Mouse (Mus musculus) spleen, adult 2 months (tissue): ENCODE results near the gene Mapk3. TPM values are rescaled to one million over a fixed set of nuclear protein-coding genes. Genes with fewer than 3 reads are reported as not detected.

Source experiments
- DNase-seq, 2 experiments: peaks; one replicate each; pipeline versions ENCODE4 v3.0.0 to v3.0.0-alpha.2; 2012 to 2021; ENCODE audit warnings: low spot score in 2 of 2, low read depth in 1 of 2
- H3K27ac ChIP-seq: fragments of 200-500 bp; 2 replicates; pipeline ENCODE4 v1.5.1; 2012; ENCODE audit warnings: low read length, inconsistent platforms; ENCODE audit not compliant: insufficient read depth
- H3K27me3 ChIP-seq: fragments of 200-500 bp; 2 replicates; pipeline ENCODE4 v1.6.1; 2012; ENCODE audit warnings: mild to moderate bottlenecking, moderate library complexity, low read length, inconsistent platforms; ENCODE audit not compliant: control insufficient read depth, insufficient read depth
- H3K36me3 ChIP-seq: fragments of 200-500 bp; 2 replicates; pipeline ENCODE4 v1.6.1; 2012; ENCODE audit warnings: mild to moderate bottlenecking, low read length, inconsistent platforms; ENCODE audit not compliant: control insufficient read depth, insufficient read depth
- H3K4me1 ChIP-seq: fragments of 200-500 bp; 2 replicates; pipeline ENCODE4 v1.6.1; 2011; ENCODE audit warnings: inconsistent platforms; ENCODE audit not compliant: control insufficient read depth, insufficient read depth, insufficient read length
- H3K4me3 ChIP-seq: fragments of 200-500 bp; 2 replicates; pipeline ENCODE4 v1.5.1; 2011; ENCODE audit warnings: mild to moderate bottlenecking, inconsistent platforms; ENCODE audit not compliant: insufficient read depth, insufficient read length; ENCODE audit errors: extremely low read depth
- CTCF ChIP-seq: fragments of 200-500 bp; IDR thresholded peaks from 2 replicates; pipeline ENCODE4 v1.5.1; 2011; ENCODE audit warnings: mild to moderate bottlenecking, inconsistent platforms; ENCODE audit not compliant: insufficient read depth, insufficient read length, insufficient replicate concordance; ENCODE audit errors: extremely low read depth
- POLR2A ChIP-seq: fragments of 200-500 bp; IDR thresholded peaks from 2 replicates; pipeline ENCODE4 v1.6.1; 2011; ENCODE audit warnings: low read depth, low read length, inconsistent platforms
- WGBS: fragments of 180-500 bp; shearing (Covaris S2); methylation state at CpG from one replicate; pipeline ENCODE4 v1.1.7; 2018; 5-methylcytosine and 5-hydroxymethylcytosine counted together
- polyA plus RNA-seq: library from polyadenylated mRNA; depleted of rRNA; stranded (reverse); fragments of >200 nt; gene quantifications from 2 replicates; pipeline ENCODE4 v1.2.3, GENCODE M21; 2012

The Mapk3 gene
- polyA plus RNA-seq, 1 experiment, result 108 TPM

DNA sequence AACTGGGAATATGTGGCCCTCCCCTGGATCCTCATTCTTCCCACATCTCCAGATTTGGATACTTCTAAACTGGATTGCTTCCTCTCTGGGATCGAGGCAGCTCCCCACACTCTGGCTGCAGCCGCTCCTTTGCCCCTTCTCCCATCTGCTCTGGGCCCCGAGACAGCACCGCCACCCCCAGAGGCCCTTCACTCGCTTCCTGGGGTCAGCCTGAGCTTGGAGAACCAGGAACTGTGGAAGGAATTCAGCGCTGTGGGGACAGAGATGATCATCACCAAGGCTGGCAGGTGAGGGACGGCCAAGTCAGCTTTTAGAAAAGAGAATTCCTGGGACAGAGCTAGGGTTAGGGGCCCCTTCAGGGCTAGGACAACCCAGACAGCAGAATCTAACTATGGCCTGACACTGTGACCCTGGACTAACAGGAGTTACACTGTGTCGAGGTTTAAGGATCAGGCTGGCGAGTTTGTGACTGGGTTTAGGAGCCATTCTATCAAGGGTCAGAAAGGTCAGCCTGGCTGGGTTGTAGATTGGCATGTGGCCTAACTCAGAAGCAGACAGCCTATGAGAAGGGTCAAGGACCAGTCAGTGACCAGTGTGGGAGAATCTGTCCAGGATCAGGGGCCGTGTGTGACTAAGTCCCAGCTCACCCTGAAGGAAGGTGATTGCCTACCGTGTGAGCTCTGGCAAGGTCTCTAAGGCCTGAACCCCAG lies 22.4 kb downstream of the Mapk3 start:
- DNase-seq, result no peak
- WGBS, result 85% methylated on average over 11 of the region's 11 CpGs

DNA sequence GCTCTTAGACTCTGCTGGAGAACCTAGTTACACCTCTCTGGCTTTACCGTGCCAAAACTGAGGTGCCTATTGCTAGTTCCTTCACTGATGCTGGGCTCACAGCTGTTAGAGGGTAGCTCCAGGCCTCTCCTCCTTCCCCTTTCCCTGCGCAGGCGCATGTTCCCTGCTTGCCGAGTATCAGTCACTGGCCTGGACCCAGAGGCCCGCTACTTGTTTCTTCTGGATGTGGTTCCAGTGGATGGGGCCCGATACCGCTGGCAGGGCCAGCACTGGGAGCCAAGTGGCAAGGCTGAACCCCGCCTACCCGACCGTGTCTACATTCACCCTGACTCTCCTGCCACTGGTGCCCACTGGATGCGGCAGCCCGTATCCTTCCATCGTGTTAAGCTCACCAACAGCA lies 23.3 kb downstream of the Mapk3 start:
- Histone ChIP-seq H3K27me3 (no peaks in the 10 kb centered on the region), H3K36me3 (peaks cover 38% of the 10 kb centered on the region), H3K4me3 (no peak overlapping the region), H3K4me1 (peaks cover 11% of the 10 kb centered on the region), H3K27ac (no peak overlapping the region)
- no peak for DNase-seq
- TF ChIP-seq CTCF, result no peak
- TF ChIP-seq POLR2A, result no peak
- WGBS, result 87% methylated on average over 13 of the region's 13 CpGs

More for the DNA sequence above, 22.4 kb downstream of the Mapk3 start:
- TF ChIP-seq POLR2A (no peak), CTCF (no peak)
- peaks cover 15% of the 10 kb centered on the region for H3K4me1 ChIP-seq
- no peak overlapping the region for H3K4me3 ChIP-seq
- peaks cover 31% of the 10 kb centered on the region for H3K36me3 ChIP-seq
- no peak overlapping the region for H3K27ac ChIP-seq
- H3K27me3 ChIP-seq, result no peaks in the 10 kb centered on the region

GRCm38 (mm10) chr7:126784469-126784868 lies 25.1 kb downstream of the Mapk3 start:
- Histone ChIP-seq H3K36me3 (peaks cover 45% of the 10 kb centered on the region), H3K27ac (no peak overlapping the region), H3K27me3 (no peaks in the 10 kb centered on the region), H3K4me3 (no peak overlapping the region), H3K4me1 (peaks cover 4% of the 10 kb centered on the region; the same call in 1 of the 2 replicates)
- 83% methylated on average over 7 of the region's 7 CpGs for WGBS
- no peak for DNase-seq
- TF ChIP-seq CTCF (no peak), POLR2A (no peak)

GRCm38 (mm10) chr7:126785056-126785455 lies 25.7 kb downstream of the Mapk3 start:
- WGBS, result 87% methylated on average over 4 of the region's 4 CpGs
- Histone ChIP-seq H3K4me1 (peaks cover 2% of the 10 kb centered on the region; the same call in 1 of the 2 replicates), H3K4me3 (no peak overlapping the region), H3K36me3 (peaks cover 50% of the 10 kb centered on the region), H3K27me3 (no peaks in the 10 kb centered on the region), H3K27ac (no peak overlapping the region)
- TF ChIP-seq POLR2A (no peak), CTCF (no peak)
- DNase-seq, result no peak

GRCm38 (mm10) chr7:126786142-126786541 lies 26.7 kb downstream of the Mapk3 start:
- Histone ChIP-seq H3K4me3 (no peak overlapping the region), H3K27me3 (no peaks in the 10 kb centered on the region), H3K27ac (no peak overlapping the region), H3K4me1 (peaks cover 2% of the 10 kb centered on the region; the same call in 1 of the 2 replicates), H3K36me3 (peaks cover 50% of the 10 kb centered on the region)
- no peak for TF ChIP-seq POLR2A
- TF ChIP-seq CTCF, result no peak
- no peak for DNase-seq
- 90% methylated on average over 14 of the region's 14 CpGs for WGBS

DNA sequence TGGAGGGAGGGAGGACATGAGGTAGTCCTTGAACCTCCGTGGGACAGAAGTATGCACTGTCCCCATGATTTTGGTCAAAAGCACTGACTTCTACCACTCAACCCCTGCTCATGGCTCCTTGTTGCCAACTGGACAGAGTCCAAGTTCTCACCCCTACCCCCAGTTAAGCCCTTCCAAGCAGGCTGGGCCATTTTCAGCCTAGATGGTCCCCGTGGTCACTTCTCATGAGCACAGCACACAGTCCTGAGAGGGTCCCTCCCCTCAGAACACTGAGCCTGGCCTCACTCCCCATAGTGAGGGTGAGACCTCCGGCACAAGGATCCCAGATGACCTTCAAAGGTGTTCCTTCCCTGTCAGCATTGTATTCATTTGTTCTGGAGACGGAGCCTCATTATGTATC lies 29.7 kb downstream of the Mapk3 start:
- no peak overlapping the region for H3K4me3 ChIP-seq
- TF ChIP-seq POLR2A (no peak), CTCF (no peak)
- H3K27ac ChIP-seq, result no peak overlapping the region
- peaks cover 44% of the 10 kb centered on the region for H3K36me3 ChIP-seq
- no peak for DNase-seq
- peaks cover 2% of the 10 kb centered on the region; the same call in 1 of the 2 replicates for H3K4me1 ChIP-seq
- H3K27me3 ChIP-seq, result no peaks in the 10 kb centered on the region
- WGBS, result 92% methylated on average over 4 of the region's 4 CpGs

- H3K4me1 ChIP-seq, result peaks cover 2% of the 10 kb centered on the region; the same call in 1 of the 2 replicates
- TF ChIP-seq CTCF (no peak), POLR2A (peak; percentile 79)
- no peaks in the 10 kb centered on the region for H3K27me3 ChIP-seq
- H3K36me3 ChIP-seq, result peaks cover 41% of the 10 kb centered on the region
- H3K4me3 ChIP-seq, result peak within 1 kb of the TSS; percentile 83
- peak within 1 kb of the TSS; percentile 92 for H3K27ac ChIP-seq
- peak; percentile 95 to 97 for DNase-seq
- WGBS, result under 1% methylated on average over 82 of the region's 83 CpGs
Measured at GRCm38 (mm10) chr7:126791851-126792720, 32.7 kb downstream of the Mapk3 start, which contains the start of gene Ppp4c. Gene Ppp4c (minus strand): TSS chr7:126792496.
